Mouse (Mus musculus): ENCODE data around the gene Ulk4. TPM values are rescaled to one million over a fixed set of nuclear protein-coding genes. Genes with fewer than 3 reads are reported as not detected.

Gene Ulk4
- total and polyA plus RNA-seq, 3 experiments, result 26.6 to 31.1 TPM; not detected in 1

GRCm38 (mm10) chr9:121010544-121010943, 266.5 kb downstream of the Ulk4 start:
- DNase-seq (ENCODE audit: low read depth, low spot score), result no peak
- no peaks in the 10 kb centered on the region for H3K9me3 ChIP-seq (replicated peaks; ENCODE audit: insufficient read depth, low read length)
- no peak overlapping the region for H3K9ac ChIP-seq (ENCODE audit: control insufficient read depth, low read depth, low read length, poor library complexity, severe bottlenecking)
- no peaks in the 10 kb centered on the region; a peak in 1 of 4 replicates for H3K27me3 ChIP-seq (ENCODE audit: control insufficient read depth in 1 of 2, insufficient read depth in 2 of 2, low read length in 2 of 2)
- no peaks in the 10 kb centered on the region for H3K36me3 ChIP-seq (ENCODE audit: control insufficient read depth in 1 of 2, insufficient read depth in 2 of 2, low read length in 2 of 2)
- H3K4me1 ChIP-seq (ENCODE audit: control insufficient read depth in 1 of 2, insufficient read depth in 2 of 2, low read length in 2 of 2), result no peaks in the 10 kb centered on the region
- TF ChIP-seq EP300 (IDR thresholded peaks at IDR 0.05; ENCODE audit: low read depth in 1 of 2, low read length in 2 of 2) (no peak), ELF1 (IDR thresholded peaks at IDR 0.05; ENCODE audit: low read depth, low read length) (no peak), MXI1 (IDR thresholded peaks at IDR 0.05; ENCODE audit: low read depth, low read length) (no peak)
- H3K4me3 ChIP-seq (ENCODE audit: control insufficient read depth in 1 of 2, insufficient read depth in 1 of 2, low read depth in 2 of 2, low read length in 2 of 2), result no peak overlapping the region
- no peak overlapping the region for H3K27ac ChIP-seq (ENCODE audit: control insufficient read depth, low read depth, low read length)
- no peaks in the 10 kb centered on the region for H3K79me2 ChIP-seq (ENCODE audit: control insufficient read depth, insufficient read depth, low read length, poor library complexity)

DNA sequence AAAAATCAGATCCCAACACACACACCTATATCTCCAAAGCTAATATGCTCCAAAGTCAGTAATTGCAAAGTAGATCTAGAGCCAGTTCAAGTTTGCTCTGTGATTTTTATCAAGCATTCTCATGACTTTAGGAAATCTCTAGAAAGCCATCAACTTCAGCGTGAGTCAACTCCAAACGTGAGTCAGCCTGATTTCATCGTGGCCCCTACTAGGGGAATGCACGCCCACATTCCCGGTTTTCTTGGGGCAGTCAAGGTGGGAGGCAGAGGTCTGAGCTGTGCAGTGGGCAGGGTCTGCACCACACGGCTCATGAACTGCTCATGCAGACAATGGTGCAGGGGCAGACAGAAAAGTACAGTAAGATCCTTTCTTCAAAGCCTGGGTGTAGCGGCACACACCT, 271.0 kb downstream of the Ulk4 start:
- Histone ChIP-seq H3K4me3 (ENCODE audit: control insufficient read depth in 1 of 2, insufficient read depth in 1 of 2, low read depth in 2 of 2, low read length in 2 of 2) (no peak overlapping the region), H3K27me3 (ENCODE audit: control insufficient read depth in 1 of 2, insufficient read depth in 2 of 2, low read length in 2 of 2) (no peaks in the 10 kb centered on the region), H3K27ac (ENCODE audit: control insufficient read depth, low read depth, low read length) (no peak overlapping the region), H3K36me3 (ENCODE audit: control insufficient read depth in 1 of 2, insufficient read depth in 2 of 2, low read length in 2 of 2) (no peaks in the 10 kb centered on the region), H3K9me3 (replicated peaks; ENCODE audit: insufficient read depth, low read length) (no peaks in the 10 kb centered on the region), H3K9ac (ENCODE audit: control insufficient read depth, low read depth, low read length, poor library complexity, severe bottlenecking) (no peak overlapping the region), H3K4me1 (ENCODE audit: control insufficient read depth in 1 of 2, insufficient read depth in 2 of 2, low read length in 2 of 2) (no peaks in the 10 kb centered on the region), H3K79me2 (ENCODE audit: control insufficient read depth, insufficient read depth, low read length, poor library complexity) (no peaks in the 10 kb centered on the region)
- TF ChIP-seq MEF2A (IDR thresholded peaks at IDR 0.05; ENCODE audit: extremely low read depth, insufficient replicate concordance, low read depth, low read length, poor library complexity, severe bottlenecking) (no peak), MAX (IDR thresholded peaks at IDR 0.05; ENCODE audit: low read length) (no peak), HCFC1 (IDR thresholded peaks at IDR 0.05; ENCODE audit: low read depth, low read length) (no peak), TAL1 (IDR thresholded peaks at IDR 0.05; ENCODE audit: low read length) (no peak), ZMIZ1 (IDR thresholded peaks at IDR 0.05; ENCODE audit: low read depth, low read length) (no peak)
- DNase-seq (ENCODE audit: low read depth, low spot score), result no peak

GRCm38 (mm10) chr9:121001681-121002540, 275.1 kb downstream of the Ulk4 start:
- no peak overlapping the region for H3K27ac ChIP-seq (ENCODE audit: control insufficient read depth, low read depth, low read length)
- H3K4me1 ChIP-seq (ENCODE audit: control insufficient read depth in 1 of 2, insufficient read depth in 2 of 2, low read length in 2 of 2), result no peaks in the 10 kb centered on the region
- no peak overlapping the region for H3K4me3 ChIP-seq (ENCODE audit: control insufficient read depth in 1 of 2, insufficient read depth in 1 of 2, low read depth in 2 of 2, low read length in 2 of 2)
- no peaks in the 10 kb centered on the region for H3K36me3 ChIP-seq (ENCODE audit: control insufficient read depth in 1 of 2, insufficient read depth in 2 of 2, low read length in 2 of 2)
- no peak overlapping the region for H3K9ac ChIP-seq (ENCODE audit: control insufficient read depth, low read depth, low read length, poor library complexity, severe bottlenecking)
- no peaks in the 10 kb centered on the region for H3K27me3 ChIP-seq (ENCODE audit: control insufficient read depth in 1 of 2, insufficient read depth in 2 of 2, low read length in 2 of 2)
- DNase-seq (ENCODE audit: low read depth, low spot score), result no peak
- TF ChIP-seq TAL1 (IDR thresholded peaks at IDR 0.05; ENCODE audit: low read length), result no peak
- TF ChIP-seq MEF2A (IDR thresholded peaks at IDR 0.05; ENCODE audit: extremely low read depth, insufficient replicate concordance, low read depth, low read length, poor library complexity, severe bottlenecking), result no peak
- TF ChIP-seq EP300 (IDR thresholded peaks at IDR 0.05; ENCODE audit: low read depth in 1 of 2, low read length in 2 of 2), result no peak
- no peak for TF ChIP-seq CHD1 (IDR thresholded peaks at IDR 0.05; ENCODE audit: low read depth, low read length)
- TF ChIP-seq KAT2A (conservative IDR thresholded peaks at IDR 0.05; ENCODE audit: low read depth, low read length), result no peak
- TF ChIP-seq MYB (IDR thresholded peaks at IDR 0.05; ENCODE audit: low read depth, low read length), result no peak
- no peak for TF ChIP-seq CHD2 (IDR thresholded peaks at IDR 0.05; ENCODE audit: low read length)
- TF ChIP-seq ZKSCAN1 (IDR thresholded peaks at IDR 0.05; ENCODE audit: low read depth, low read length), result no peak
- TF ChIP-seq GABPA (IDR thresholded peaks at IDR 0.05; ENCODE audit: low read depth, low read length), result no peak
- H3K79me2 ChIP-seq (ENCODE audit: control insufficient read depth, insufficient read depth, low read length, poor library complexity), result no peaks in the 10 kb centered on the region
- no peaks in the 10 kb centered on the region for H3K9me3 ChIP-seq (replicated peaks; ENCODE audit: insufficient read depth, low read length)
